Mouse (Mus musculus): ENCODE measurements at regions not wholly inside any gene's neighbourhood (a gene's known extent, or its start where the extent isn't known, plus 50 kb on each side); places are given as distances from the start of the nearest gene placed in this dataset.

GRCm38 (mm10) chr13:84636831-84637230 lies 414.7 kb downstream of the Tmem161b start:
- Histone ChIP-seq H3K4me1 (replicated peaks; ENCODE audit: control insufficient read depth, insufficient read depth, low read length) (no peaks in the 10 kb centered on the region), H3K4me3 (ENCODE audit: low read depth, low read length) (no peak overlapping the region), H3K27ac (ENCODE audit: low read depth) (no peak overlapping the region), H3K9ac (ENCODE audit: low read length) (no peak overlapping the region), H3K9me3 (ENCODE audit: control insufficient read depth, low read length) (no peaks in the 10 kb centered on the region), H3K27me3 (replicated peaks; ENCODE audit: control insufficient read depth, insufficient read depth, low read length) (no peaks in the 10 kb centered on the region), H3K4me2 (ENCODE audit: low read length) (no peak overlapping the region), H3K36me3 (ENCODE audit: control insufficient read depth, insufficient read depth, low read length) (no peaks in the 10 kb centered on the region)
- DNase-seq (ENCODE audit: low spot score) (no peak), ATAC-seq (replicated peaks; ENCODE audit: low FRiP score, low TSS enrichment, low read depth) (no peak)

- WGBS: 81% methylated on average over 1 of the region's 1 CpGs
- no peaks in the 10 kb centered on the region for H3K4me1 ChIP-seq (replicated peaks; ENCODE audit: control insufficient read depth, insufficient read depth, low read length)
- DNase-seq (ENCODE audit: low spot score): no peak
Measured at GRCm38 (mm10) chr13:84637606-84638005, 415.5 kb downstream of the Tmem161b start.

GRCm38 (mm10) chr13:84638401-84638934 lies 416.4 kb downstream of the Tmem161b start:
- no peak overlapping the region for H3K4me3 ChIP-seq (ENCODE audit: low read depth, low read length)
- WGBS: 74% methylated on average over 4 of the region's 4 CpGs
- H3K36me3 ChIP-seq (ENCODE audit: control insufficient read depth, insufficient read depth, low read length): no peaks in the 10 kb centered on the region
- H3K4me2 ChIP-seq (ENCODE audit: low read length): no peak overlapping the region
- H3K27ac ChIP-seq (ENCODE audit: low read depth): no peak overlapping the region
- no peaks in the 10 kb centered on the region for H3K27me3 ChIP-seq (replicated peaks; ENCODE audit: control insufficient read depth, insufficient read depth, low read length)
- H3K9ac ChIP-seq (ENCODE audit: low read length): no peak overlapping the region
- no peaks in the 10 kb centered on the region for H3K9me3 ChIP-seq (ENCODE audit: control insufficient read depth, low read length)
- H3K4me1 ChIP-seq (replicated peaks; ENCODE audit: control insufficient read depth, insufficient read depth, low read length): no peaks in the 10 kb centered on the region
- DNase-seq (ENCODE audit: low spot score): no peak
- ATAC-seq (replicated peaks; ENCODE audit: low FRiP score, low TSS enrichment, low read depth): no peak

More at GRCm38 (mm10) chr13:84637606-84638005, 415.5 kb downstream of the Tmem161b start:
- Histone ChIP-seq H3K4me2 (ENCODE audit: low read length) (no peak overlapping the region), H3K9me3 (ENCODE audit: control insufficient read depth, low read length) (no peaks in the 10 kb centered on the region), H3K27ac (ENCODE audit: low read depth) (no peak overlapping the region), H3K9ac (ENCODE audit: low read length) (no peak overlapping the region), H3K4me3 (ENCODE audit: low read depth, low read length) (no peak overlapping the region), H3K27me3 (replicated peaks; ENCODE audit: control insufficient read depth, insufficient read depth, low read length) (no peaks in the 10 kb centered on the region), H3K36me3 (ENCODE audit: control insufficient read depth, insufficient read depth, low read length) (no peaks in the 10 kb centered on the region)
- ATAC-seq (replicated peaks; ENCODE audit: low FRiP score, low TSS enrichment, low read depth): no peak

- Histone ChIP-seq H3K4me1 (replicated peaks; ENCODE audit: control insufficient read depth, insufficient read depth, low read length) (no peaks in the 10 kb centered on the region), H3K9me3 (ENCODE audit: control insufficient read depth, low read length) (no peaks in the 10 kb centered on the region), H3K36me3 (ENCODE audit: control insufficient read depth, insufficient read depth, low read length) (no peaks in the 10 kb centered on the region), H3K9ac (ENCODE audit: low read length) (no peak overlapping the region), H3K27me3 (replicated peaks; ENCODE audit: control insufficient read depth, insufficient read depth, low read length) (no peaks in the 10 kb centered on the region), H3K4me3 (ENCODE audit: low read depth, low read length) (no peak overlapping the region), H3K27ac (ENCODE audit: low read depth) (no peak overlapping the region), H3K4me2 (ENCODE audit: low read length) (no peak overlapping the region)
- 69% methylated on average over 6 of the region's 6 CpGs for WGBS
- ATAC-seq (replicated peaks; ENCODE audit: low FRiP score, low TSS enrichment, low read depth) (no peak), DNase-seq (ENCODE audit: low spot score) (no peak)
Measured at GRCm38 (mm10) chr13:84639087-84640022, 417.3 kb downstream of the Tmem161b start.

GRCm38 (mm10) chr13:84644024-84644423 lies 421.9 kb downstream of the Tmem161b start:
- H3K9ac ChIP-seq (ENCODE audit: low read length): no peak overlapping the region
- no peaks in the 10 kb centered on the region for H3K9me3 ChIP-seq (ENCODE audit: control insufficient read depth, low read length)
- DNase-seq (ENCODE audit: low spot score) (no peak), ATAC-seq (replicated peaks; ENCODE audit: low FRiP score, low TSS enrichment, low read depth) (no peak)
- no peaks in the 10 kb centered on the region for H3K4me1 ChIP-seq (replicated peaks; ENCODE audit: control insufficient read depth, insufficient read depth, low read length)
- WGBS: 80% methylated on average over 4 of the region's 4 CpGs
- H3K36me3 ChIP-seq (ENCODE audit: control insufficient read depth, insufficient read depth, low read length): no peaks in the 10 kb centered on the region
- H3K27me3 ChIP-seq (replicated peaks; ENCODE audit: control insufficient read depth, insufficient read depth, low read length): no peaks in the 10 kb centered on the region
- H3K4me3 ChIP-seq (ENCODE audit: low read depth, low read length): no peak overlapping the region
- no peak overlapping the region for H3K27ac ChIP-seq (ENCODE audit: low read depth)
- H3K4me2 ChIP-seq (ENCODE audit: low read length): no peak overlapping the region

GRCm38 (mm10) chr13:84646899-84647298 lies 424.8 kb downstream of the Tmem161b start:
- DNase-seq (ENCODE audit: low spot score) (no peak), ATAC-seq (replicated peaks; ENCODE audit: low FRiP score, low TSS enrichment, low read depth) (no peak)
- no peaks in the 10 kb centered on the region for H3K27me3 ChIP-seq (replicated peaks; ENCODE audit: control insufficient read depth, insufficient read depth, low read length)
- no peak overlapping the region for H3K4me2 ChIP-seq (ENCODE audit: low read length)
- no peaks in the 10 kb centered on the region for H3K9me3 ChIP-seq (ENCODE audit: control insufficient read depth, low read length)
- no peak overlapping the region for H3K4me3 ChIP-seq (ENCODE audit: low read depth, low read length)
- no peak overlapping the region for H3K9ac ChIP-seq (ENCODE audit: low read length)
- no peak overlapping the region for H3K27ac ChIP-seq (ENCODE audit: low read depth)
- H3K36me3 ChIP-seq (ENCODE audit: control insufficient read depth, insufficient read depth, low read length): no peaks in the 10 kb centered on the region
- WGBS: 78% methylated on average over 1 of the region's 1 CpGs
- H3K4me1 ChIP-seq (replicated peaks; ENCODE audit: control insufficient read depth, insufficient read depth, low read length): no peaks in the 10 kb centered on the region

- no peaks in the 10 kb centered on the region for H3K9me3 ChIP-seq (ENCODE audit: control insufficient read depth, low read length)
- H3K36me3 ChIP-seq (ENCODE audit: control insufficient read depth, insufficient read depth, low read length): no peaks in the 10 kb centered on the region
- H3K9ac ChIP-seq (ENCODE audit: low read length): no peak overlapping the region
- H3K4me2 ChIP-seq (ENCODE audit: low read length): no peak overlapping the region
- no peak for DNase-seq (ENCODE audit: low spot score)
- H3K4me3 ChIP-seq (ENCODE audit: low read depth, low read length): no peak overlapping the region
- H3K27me3 ChIP-seq (replicated peaks; ENCODE audit: control insufficient read depth, insufficient read depth, low read length): no peaks in the 10 kb centered on the region
- H3K4me1 ChIP-seq (replicated peaks; ENCODE audit: control insufficient read depth, insufficient read depth, low read length): no peaks in the 10 kb centered on the region
- ATAC-seq (replicated peaks; ENCODE audit: low FRiP score, low TSS enrichment, low read depth): no peak
- WGBS: 27% methylated on average over 1 of the region's 1 CpGs
- H3K27ac ChIP-seq (ENCODE audit: low read depth): no peak overlapping the region
Measured at GRCm38 (mm10) chr13:84648056-84648455, 426.0 kb downstream of the Tmem161b start.

- Histone ChIP-seq H3K4me3 (ENCODE audit: low read depth, low read length) (no peak overlapping the region), H3K4me1 (replicated peaks; ENCODE audit: control insufficient read depth, insufficient read depth, low read length) (no peaks in the 10 kb centered on the region), H3K27ac (ENCODE audit: low read depth) (no peak overlapping the region), H3K9me3 (ENCODE audit: control insufficient read depth, low read length) (no peaks in the 10 kb centered on the region), H3K36me3 (ENCODE audit: control insufficient read depth, insufficient read depth, low read length) (no peaks in the 10 kb centered on the region), H3K4me2 (ENCODE audit: low read length) (no peak overlapping the region), H3K27me3 (replicated peaks; ENCODE audit: control insufficient read depth, insufficient read depth, low read length) (no peaks in the 10 kb centered on the region), H3K9ac (ENCODE audit: low read length) (no peak overlapping the region)
- DNase-seq (ENCODE audit: low spot score): no peak
- no peak for ATAC-seq (replicated peaks; ENCODE audit: low FRiP score, low TSS enrichment, low read depth)
- WGBS: 85% methylated on average over 2 of the region's 2 CpGs
Measured at GRCm38 (mm10) chr13:84663967-84664366, 441.9 kb downstream of the Tmem161b start.

GRCm38 (mm10) chr13:84680971-84681370 lies 458.9 kb downstream of the Tmem161b start:
- ATAC-seq (replicated peaks; ENCODE audit: low FRiP score, low TSS enrichment, low read depth) (no peak), DNase-seq (ENCODE audit: low spot score) (no peak)
- H3K4me2 ChIP-seq (ENCODE audit: low read length): no peak overlapping the region
- no peaks in the 10 kb centered on the region for H3K9me3 ChIP-seq (ENCODE audit: control insufficient read depth, low read length)
- no peak overlapping the region for H3K27ac ChIP-seq (ENCODE audit: low read depth)
- H3K36me3 ChIP-seq (ENCODE audit: control insufficient read depth, insufficient read depth, low read length): no peaks in the 10 kb centered on the region
- H3K4me3 ChIP-seq (ENCODE audit: low read depth, low read length): no peak overlapping the region
- no peaks in the 10 kb centered on the region for H3K27me3 ChIP-seq (replicated peaks; ENCODE audit: control insufficient read depth, insufficient read depth, low read length)
- 36% methylated on average over 2 of the region's 2 CpGs for WGBS
- H3K9ac ChIP-seq (ENCODE audit: low read length): no peak overlapping the region
- H3K4me1 ChIP-seq (replicated peaks; ENCODE audit: control insufficient read depth, insufficient read depth, low read length): no peaks in the 10 kb centered on the region
